Mouse (Mus musculus): ENCODE results near the gene Vcam1.

The Vcam1 gene

DNA sequence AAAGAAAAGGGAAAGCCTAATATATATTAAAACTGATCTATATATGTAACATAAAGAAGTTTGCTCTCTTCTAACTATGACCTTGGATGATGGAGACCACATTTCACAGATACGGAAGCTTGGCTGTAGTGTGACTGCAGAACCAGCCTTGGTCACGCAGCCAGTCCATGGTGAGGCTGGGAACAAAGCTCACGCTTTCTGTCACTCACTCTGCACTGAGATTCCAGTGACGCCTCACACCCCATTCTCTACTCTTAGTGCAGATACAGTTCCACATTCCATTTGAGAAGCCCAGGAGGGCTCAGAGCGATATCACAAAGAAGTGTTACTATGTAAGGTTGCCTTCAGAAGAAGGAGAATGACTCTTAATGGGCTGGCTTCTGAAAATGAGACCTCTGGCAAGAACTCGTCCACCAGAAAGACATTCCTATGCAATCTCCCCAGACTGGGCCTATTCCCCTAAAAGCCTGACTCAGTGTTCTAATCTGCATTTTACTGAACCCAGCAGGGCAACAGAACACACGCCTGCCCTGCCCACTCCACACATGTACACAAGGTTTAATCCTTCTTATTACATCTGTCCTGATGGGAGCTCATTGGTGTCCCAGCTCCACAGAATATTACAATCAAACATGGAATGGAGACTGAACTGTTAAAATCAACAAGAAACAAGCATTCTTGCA, 2.8 kb downstream of the Vcam1 start:
- no peak for ATAC-seq (ENCODE audit: low TSS enrichment)

GRCm38 (mm10) chr3:116126070-116126469, 3.4 kb downstream of the Vcam1 start:
- ATAC-seq (ENCODE audit: low TSS enrichment) = no peak

DNA sequence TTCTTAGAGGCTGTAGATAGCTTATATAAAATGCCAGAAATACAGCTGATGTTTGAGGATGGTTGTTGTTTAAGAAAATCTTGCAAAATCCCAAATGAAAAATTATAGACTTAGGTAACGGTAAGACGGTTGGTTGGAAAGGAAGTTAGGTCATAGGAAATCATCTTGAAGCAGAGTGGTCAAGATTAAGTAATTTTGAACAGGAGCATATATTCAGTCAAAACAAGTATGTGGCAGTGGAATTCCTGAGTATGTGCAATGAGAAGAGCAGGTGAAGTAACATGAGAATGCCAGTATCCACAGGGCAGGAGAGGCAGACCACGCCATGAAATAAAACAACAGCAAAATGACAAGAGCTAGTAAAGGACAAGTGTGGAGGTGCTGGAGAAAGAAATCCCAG, 5.7 kb downstream of the Vcam1 start:
- ATAC-seq (ENCODE audit: low TSS enrichment) = no peak

- ATAC-seq (ENCODE audit: low TSS enrichment) = no peak
Observed at GRCm38 (mm10) chr3:116122696-116123095, 6.8 kb downstream of the Vcam1 start.

DNA sequence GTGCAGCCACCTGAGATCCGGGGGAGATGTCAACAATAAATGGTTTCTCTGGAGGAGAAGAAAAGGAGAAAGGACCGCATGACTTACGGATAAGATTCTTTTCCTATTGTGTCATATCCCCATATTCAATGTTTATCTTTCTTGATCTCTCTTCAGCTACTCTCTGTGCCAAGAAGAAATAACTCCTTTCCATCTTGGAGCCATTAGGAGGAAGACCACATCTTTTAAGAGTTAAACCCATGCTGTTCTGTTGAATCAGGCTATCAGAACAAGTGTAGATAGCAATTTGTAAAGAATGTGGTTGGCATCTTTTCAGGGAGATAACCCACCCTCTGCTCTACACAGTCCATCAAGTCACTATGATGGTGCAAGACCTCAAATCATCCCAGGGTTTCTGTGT, 8.5 kb downstream of the Vcam1 start:
- no peak for ATAC-seq (ENCODE audit: low TSS enrichment)

GRCm38 (mm10) chr3:116120391-116120790, 9.1 kb downstream of the Vcam1 start:
- ATAC-seq (ENCODE audit: low TSS enrichment) = no peak

DNA sequence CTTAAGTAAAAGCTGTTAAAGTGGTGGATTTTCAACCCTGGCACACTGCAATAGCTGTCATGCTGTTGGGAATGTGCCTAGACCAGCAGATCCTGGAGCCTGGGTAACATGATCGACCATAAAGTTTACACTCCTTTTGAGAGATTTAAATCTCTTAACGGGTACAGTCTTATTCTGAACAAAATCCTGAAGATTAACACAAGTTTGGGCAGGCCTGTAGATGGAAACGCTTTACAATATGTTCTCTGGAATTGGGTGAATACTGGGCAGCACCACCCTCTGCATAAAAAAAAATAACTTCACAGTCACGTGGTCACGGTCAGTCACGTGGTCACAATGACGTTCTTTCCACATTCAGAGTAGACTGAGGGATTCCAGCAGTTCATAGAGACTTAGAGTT, 10.3 kb downstream of the Vcam1 start:
- peak; percentile 64 for ATAC-seq (ENCODE audit: low TSS enrichment)

DNA sequence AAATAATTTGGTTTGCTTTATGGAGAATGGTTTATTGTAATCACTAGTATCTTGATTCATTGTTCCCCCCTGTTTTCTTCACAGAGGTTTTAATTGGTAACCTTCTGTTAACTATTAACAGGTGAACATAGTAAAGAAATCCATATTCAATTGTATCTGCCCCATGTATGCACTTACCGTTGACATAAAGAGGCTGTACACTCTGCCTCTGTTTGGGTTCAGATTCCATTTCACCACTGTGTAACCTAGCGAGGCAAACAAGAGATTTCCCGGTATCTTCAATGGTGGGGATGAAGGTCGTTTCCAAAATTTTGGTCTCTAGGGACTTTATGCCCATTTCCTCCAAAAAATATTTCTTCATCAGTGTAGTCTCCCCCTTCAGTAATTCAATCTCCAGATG, 12.4 kb downstream of the Vcam1 start:
- no peak for ATAC-seq (ENCODE audit: low TSS enrichment)

GRCm38 (mm10) chr3:116114249-116115188, 15.0 kb downstream of the Vcam1 start:
- ATAC-seq (ENCODE audit: low TSS enrichment) = peak; percentile 88

GRCm38 (mm10) chr3:116113443-116114241, 15.8 kb downstream of the Vcam1 start:
- no peak for ATAC-seq (ENCODE audit: low TSS enrichment)

DNA sequence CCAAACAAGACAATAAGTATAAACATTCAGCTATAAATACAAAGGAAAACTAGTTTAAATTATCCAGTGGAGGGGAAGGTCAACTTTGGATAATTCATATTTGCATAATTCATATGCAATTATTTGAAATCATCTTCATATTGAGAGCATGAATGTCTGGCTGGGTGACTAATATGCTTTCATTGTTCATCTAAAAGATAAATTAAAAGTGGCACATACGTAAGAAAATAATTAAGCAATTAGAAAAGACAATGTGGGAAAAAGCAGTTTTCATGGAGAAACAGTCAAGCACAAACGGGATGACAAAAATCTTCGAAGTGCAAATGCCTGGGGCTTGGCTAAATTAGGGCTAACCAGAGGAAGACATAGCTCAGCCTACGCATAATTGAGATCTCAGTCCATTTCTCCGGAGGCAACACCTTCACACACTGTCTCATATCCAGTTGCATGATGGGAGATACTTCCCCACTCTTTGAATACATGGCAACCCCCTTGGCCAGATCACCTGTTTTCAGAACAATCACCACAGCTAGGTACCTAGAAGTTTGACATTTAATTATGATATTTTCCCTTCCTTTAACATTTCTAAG, 16.6 kb downstream of the Vcam1 start:
- no peak for ATAC-seq (ENCODE audit: low TSS enrichment)

GRCm38 (mm10) chr3:116105713-116106112, 23.8 kb downstream of the Vcam1 start:
- no peak for ATAC-seq (ENCODE audit: low TSS enrichment)

DNA sequence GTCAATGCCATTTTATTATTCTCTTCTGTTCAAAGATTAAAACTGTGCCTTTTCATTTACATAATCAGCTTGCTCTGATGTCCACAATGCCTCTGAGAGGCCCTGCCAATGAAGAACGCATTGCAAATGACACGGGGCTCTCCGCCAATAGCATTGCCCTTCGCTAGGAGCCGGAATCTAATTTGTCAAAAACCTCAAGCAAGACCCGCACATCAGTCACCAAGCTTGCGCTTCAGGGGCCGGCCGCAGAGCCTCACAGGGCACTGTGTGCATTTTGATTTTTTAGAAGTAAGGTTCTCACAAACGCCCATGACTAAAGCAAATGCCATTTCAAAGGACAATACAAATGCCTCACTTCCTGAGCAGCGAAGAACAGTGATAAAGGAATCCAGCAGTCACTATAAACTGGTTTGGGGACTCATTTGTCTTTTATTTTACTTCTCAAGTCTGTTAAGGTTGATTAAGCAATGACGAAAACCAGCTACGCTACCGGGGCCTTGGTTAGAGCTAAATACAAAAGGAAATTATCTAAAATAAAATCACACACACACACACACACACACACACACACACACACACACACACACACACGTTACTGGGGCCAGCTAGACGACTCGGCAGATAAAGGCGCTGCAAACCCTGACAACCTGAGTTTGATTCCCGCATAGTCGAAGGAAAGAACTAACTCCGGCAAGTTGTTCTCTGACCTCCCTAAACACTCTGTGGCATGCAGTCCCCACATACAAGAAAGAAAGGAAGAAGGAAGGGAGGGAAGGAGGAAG, 24.4 kb downstream of the Vcam1 start:
- ATAC-seq (ENCODE audit: low TSS enrichment) = peak; percentile 58; the same call in 1 of the 2 replicates

- no peak for ATAC-seq (ENCODE audit: low TSS enrichment)
Observed at GRCm38 (mm10) chr3:116104270-116104669, 25.2 kb downstream of the Vcam1 start.

GRCm38 (mm10) chr3:116100850-116101249, 28.6 kb downstream of the Vcam1 start:
- peak; percentile 98 for ATAC-seq (ENCODE audit: low TSS enrichment)

DNA sequence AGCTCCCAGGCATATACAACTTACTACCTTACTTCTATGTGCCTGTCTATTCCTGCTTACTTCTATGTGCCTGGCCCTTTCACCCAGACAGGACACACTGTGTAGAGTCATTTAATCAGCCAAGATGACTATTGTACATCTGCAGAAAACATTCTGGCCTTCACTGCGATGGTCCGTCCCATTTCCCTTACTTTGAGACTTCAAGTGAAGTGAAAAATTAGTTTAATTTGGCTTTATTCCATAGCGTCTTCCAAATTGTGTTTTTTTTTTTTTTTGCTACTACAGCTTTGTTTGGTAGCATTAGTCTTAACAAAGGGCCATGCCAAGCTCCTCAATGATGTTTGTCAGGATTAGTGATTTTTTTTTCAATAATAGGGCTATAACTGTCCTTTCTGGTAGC, 33.6 kb downstream of the Vcam1 start:
- no peak for ATAC-seq (ENCODE audit: low TSS enrichment)

DNA sequence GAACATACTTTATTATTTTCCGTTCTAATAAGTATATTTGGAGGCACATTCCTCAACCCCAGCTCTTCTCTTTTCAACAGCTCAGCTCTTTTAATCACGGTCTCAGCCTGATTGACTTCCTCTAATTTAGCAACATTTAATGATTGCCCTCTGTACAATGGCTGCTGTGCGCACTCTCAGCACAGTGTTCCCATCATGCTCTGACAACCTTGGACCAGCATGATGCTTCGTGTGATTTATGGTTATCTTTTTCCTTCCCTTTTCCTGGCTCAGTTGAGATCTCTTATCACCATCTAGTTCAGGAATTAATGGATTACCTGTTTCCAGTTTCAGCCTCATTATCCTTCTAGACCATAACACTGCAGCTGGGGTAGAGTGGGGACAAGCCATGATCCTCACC, 34.2 kb downstream of the Vcam1 start:
- ATAC-seq (ENCODE audit: low TSS enrichment) = no peak

DNA sequence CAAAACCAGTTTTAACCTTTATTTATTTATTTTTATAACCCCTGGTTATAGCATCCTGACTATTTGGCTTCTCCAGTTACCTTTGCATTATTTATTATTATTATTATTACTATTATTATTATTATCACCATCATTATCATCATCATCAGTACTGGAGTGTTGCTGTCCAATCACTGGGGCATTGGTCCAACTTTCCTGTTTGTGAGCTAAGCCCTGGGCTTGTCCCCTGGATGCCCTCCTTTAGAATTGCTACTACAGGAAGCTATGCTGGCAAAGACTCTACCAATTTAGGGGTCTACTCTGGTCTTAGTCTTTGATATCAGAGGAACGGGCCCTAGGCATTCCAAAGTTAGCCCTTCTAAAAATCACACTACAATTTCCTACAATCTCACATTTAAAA, 34.6 kb downstream of the Vcam1 start:
- ATAC-seq (ENCODE audit: low TSS enrichment) = no peak

DNA sequence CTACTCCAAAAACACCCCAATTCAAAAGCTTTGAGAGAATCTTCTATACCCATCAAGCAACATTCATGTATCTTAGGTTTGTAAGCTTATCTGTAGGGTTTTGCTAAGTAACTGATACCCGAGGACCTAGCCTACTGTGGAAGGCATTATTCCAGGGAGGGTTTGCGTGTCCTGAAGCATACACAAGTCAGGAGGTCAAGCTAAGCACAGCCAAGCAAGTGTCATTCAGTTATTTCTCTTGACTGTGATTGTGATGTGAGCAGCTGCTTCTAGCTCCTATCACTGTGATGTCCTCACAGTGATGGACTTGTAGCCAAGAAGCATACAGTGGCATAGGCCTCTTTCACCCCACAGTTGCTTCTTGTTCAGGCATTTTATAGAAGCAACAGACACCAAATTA, 35.2 kb downstream of the Vcam1 start:
- no peak for ATAC-seq (ENCODE audit: low TSS enrichment)

DNA sequence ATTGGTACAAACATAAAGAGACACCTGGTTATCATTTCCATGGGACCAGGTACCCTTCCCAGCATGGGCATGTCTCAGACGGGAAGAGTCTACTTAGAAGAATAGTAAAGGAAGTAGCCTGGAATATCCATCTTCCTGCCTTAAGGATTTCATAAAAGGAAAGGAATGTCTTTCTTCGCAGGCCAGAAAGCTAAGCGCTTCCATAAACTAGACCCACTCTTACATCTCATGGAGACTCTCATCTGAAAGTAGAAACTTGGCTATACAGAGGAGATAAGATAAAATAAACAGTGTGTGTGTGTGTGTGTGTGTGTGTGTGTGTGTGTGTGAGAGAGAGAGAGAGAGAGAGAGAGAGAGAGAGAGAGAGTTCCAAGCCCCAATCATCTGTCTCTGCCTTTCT, 36.9 kb downstream of the Vcam1 start:
- ATAC-seq (ENCODE audit: low TSS enrichment) = no peak

GRCm38 (mm10) chr3:116091706-116092105, 37.8 kb downstream of the Vcam1 start:
- no peak for ATAC-seq (ENCODE audit: low TSS enrichment)

All from frontal cortex, adult (tissue).